Mouse (Mus musculus): ENCODE measurements around the gene Nrm.

DNA sequence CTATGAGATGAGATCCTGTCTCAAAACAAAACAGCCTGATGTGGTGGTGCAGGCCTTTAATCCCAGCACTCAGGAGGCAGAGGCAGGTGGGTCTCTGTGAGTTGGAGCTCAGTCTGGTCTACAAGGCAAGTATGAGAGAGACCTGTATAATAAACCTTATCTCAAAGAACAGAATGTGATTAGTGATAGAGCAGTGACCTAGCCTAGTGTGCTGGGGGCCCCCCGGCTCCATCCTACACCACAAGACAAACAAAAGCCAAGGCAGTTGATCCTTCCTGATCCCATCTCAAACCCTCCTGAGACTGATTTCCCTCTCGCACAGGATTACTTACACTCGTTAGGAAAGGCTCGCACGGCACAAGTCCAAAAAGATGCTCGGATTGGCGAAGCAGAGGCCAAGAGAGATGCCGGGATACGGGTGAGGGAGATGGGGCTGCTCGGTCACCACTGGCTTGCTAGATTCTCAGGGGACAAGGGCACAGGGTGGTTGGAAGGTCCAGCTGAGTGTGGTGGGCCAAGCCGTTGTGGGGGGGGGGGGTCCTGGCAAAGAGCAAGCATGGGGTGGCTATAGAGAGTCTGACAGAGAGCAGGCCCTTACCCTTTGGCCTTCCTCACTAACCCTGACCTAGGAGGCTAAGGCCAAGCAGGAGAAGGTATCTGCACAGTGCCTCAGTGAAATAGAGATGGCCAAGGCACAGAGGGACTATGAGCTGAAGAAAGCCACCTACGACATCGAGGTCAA is 35.8 kb upstream of the Nrm start:
- TF ChIP-seq GATA1 (IDR thresholded peaks at IDR 0.05; ENCODE audit: low read length), result no peak
- no peak for TF ChIP-seq TAL1 (IDR thresholded peaks at IDR 0.05; ENCODE audit: low read length)
